7 mouse cellular contexts compared by ENCODE assay signal in genomic region chr5:35670412-35670801, GRCm38 (mm10). TPM values are rescaled to one million over a fixed set of nuclear protein-coding genes. Genes with fewer than 3 reads are reported as not detected.
DNase-seq lines count a peak whose midpoint lies in the region; ATAC-seq and TF ChIP-seq lines count a peak whose summit lies in the region.

No protein-coding gene starts in this region.

- H3K9me3 ChIP-seq in liver, embryonic 12.5 days (replicated peaks): no peaks in the 10 kb centered on the region
- no peaks in the 10 kb centered on the region for H3K9me3 ChIP-seq in midbrain, embryonic 14.5 days (ENCODE audit: control insufficient read depth, low read length)

- H3K79me2 ChIP-seq in liver, adult 2 months (ENCODE audit: control insufficient read depth, insufficient read depth, low read length): no peaks in the 10 kb centered on the region

- no peak overlapping the region for H3K4me3 ChIP-seq in liver, adult 2 months (ENCODE audit: insufficient read depth, low read depth, low read length)
- no peak overlapping the region for H3K4me3 ChIP-seq in liver, embryonic 12.5 days
- no peak overlapping the region for H3K4me3 ChIP-seq in midbrain, embryonic 14.5 days (replicated peaks; ENCODE audit: low read depth, low read length)
- no peak overlapping the region for H3K4me3 ChIP-seq in thymus, adult 2 months (ENCODE audit: control insufficient read depth, insufficient read depth, low read length)

- H3K27ac ChIP-seq in liver, adult 2 months (replicated peaks; ENCODE audit: insufficient read depth, low read depth, low read length): no peak overlapping the region
- H3K27ac ChIP-seq in liver, embryonic 12.5 days: no peak overlapping the region
- no peak overlapping the region for H3K27ac ChIP-seq in midbrain, embryonic 14.5 days (replicated peaks; ENCODE audit: low read depth, low read length)
- H3K27ac ChIP-seq in thymus, adult 2 months (ENCODE audit: control insufficient read depth, insufficient read depth, low read length): no peak overlapping the region

- TF ChIP-seq POLR2A in liver, adult 2 months (IDR thresholded peaks at IDR 0.05; ENCODE audit: extremely low read depth, insufficient read depth, low read length): no peak
- no peak for TF ChIP-seq POLR2A in thymus, adult 2 months (IDR thresholded peaks at IDR 0.05; ENCODE audit: control insufficient read depth, extremely low read depth, insufficient read depth, low read length, poor library complexity)

- peaks cover 23% of the 10 kb centered on the region for H3K4me1 ChIP-seq in liver, adult 2 months (ENCODE audit: control insufficient read depth, insufficient read depth, low read length)
- peaks cover 30% of the 10 kb centered on the region for H3K4me1 ChIP-seq in liver, embryonic 12.5 days
- no peaks in the 10 kb centered on the region for H3K4me1 ChIP-seq in midbrain, embryonic 14.5 days (ENCODE audit: control insufficient read depth, insufficient read depth, low read length)
- H3K4me1 ChIP-seq in thymus, adult 2 months (replicated peaks; ENCODE audit: control insufficient read depth, insufficient read depth, low read length): peaks cover 8% of the 10 kb centered on the region; the same call in 1 of the 2 replicates

- no peak for ATAC-seq in liver, embryonic 12.5 days
- peak; percentile 79 for ATAC-seq in granulocyte monocyte progenitor cell, adult 5-6 weeks (replicated peaks; ENCODE audit: poor library complexity, severe bottlenecking)
- ATAC-seq in midbrain, embryonic 14.5 days (ENCODE audit: low FRiP score, low TSS enrichment): no peak

- no peaks in the 10 kb centered on the region for H3K27me3 ChIP-seq in liver, adult 2 months (ENCODE audit: control insufficient read depth, insufficient read depth, low read length)
- no peaks in the 10 kb centered on the region for H3K27me3 ChIP-seq in liver, embryonic 12.5 days (replicated peaks)
- no peaks in the 10 kb centered on the region for H3K27me3 ChIP-seq in midbrain, embryonic 14.5 days (ENCODE audit: control insufficient read depth, insufficient read depth, low read length)
- H3K27me3 ChIP-seq in thymus, adult 2 months (ENCODE audit: control insufficient read depth, insufficient read depth, low read length): no peaks in the 10 kb centered on the region

- no peak for TF ChIP-seq CTCF in liver, adult 2 months (IDR thresholded peaks at IDR 0.05; ENCODE audit: low read depth, low read length)
- no peak for TF ChIP-seq CTCF in thymus, adult 2 months (IDR thresholded peaks at IDR 0.05; ENCODE audit: borderline replicate concordance, control insufficient read depth, extremely low read depth, insufficient read depth, low read length, poor library complexity)

- WGBS in liver, adult 2 months: 53% methylated on average over 6 of the region's 6 CpGs
- WGBS in liver, embryonic 12.5 days (ENCODE audit: insufficient replicate concordance): 17% methylated on average over 6 of the region's 6 CpGs
- 65% methylated on average over 6 of the region's 6 CpGs for WGBS in midbrain, embryonic 14.5 days
- WGBS in thymus, adult 2 months: 23% methylated on average over 6 of the region's 6 CpGs

- peak; percentile 16 for DNase-seq in liver, adult 2 months (ENCODE audit: extremely low read depth, low read depth, low spot score)
- DNase-seq in kidney, postnatal 14 days: peak; percentile 45
- peak; percentile 9 for DNase-seq in midbrain, embryonic 14.5 days
- no peak for DNase-seq in cerebellum, adult 9-11 months
- DNase-seq in thymus, adult 2 months: no peak

- no peak overlapping the region for H3K4me2 ChIP-seq in liver, embryonic 12.5 days
- H3K4me2 ChIP-seq in midbrain, embryonic 14.5 days (ENCODE audit: low read length): no peak overlapping the region

- H3K9ac ChIP-seq in liver, adult 2 months (ENCODE audit: low read depth, low read length): no peak overlapping the region
- H3K9ac ChIP-seq in liver, embryonic 12.5 days: no peak overlapping the region
- H3K9ac ChIP-seq in midbrain, embryonic 14.5 days (replicated peaks; ENCODE audit: low read length): no peak overlapping the region

- H3K36me3 ChIP-seq in liver, adult 2 months (ENCODE audit: control insufficient read depth, insufficient read depth, low read length): no peaks in the 10 kb centered on the region
- H3K36me3 ChIP-seq in liver, embryonic 12.5 days: no peaks in the 10 kb centered on the region
- H3K36me3 ChIP-seq in midbrain, embryonic 14.5 days (ENCODE audit: control insufficient read depth, insufficient read depth, low read length): no peaks in the 10 kb centered on the region
- H3K36me3 ChIP-seq in thymus, adult 2 months (ENCODE audit: control insufficient read depth, insufficient read depth, low read length): no peaks in the 10 kb centered on the region

RNA-seq across cellular contexts. Expression of gene Htra3, which starts 9.2 kb away (rescaled TPM):
- 0.83 and 1.2 TPM in 2 replicates for total RNA-seq in liver, adult 2 months (2014; rRNA removed)
- 0.97 and 1.3 TPM in 2 replicates for polyA plus RNA-seq in liver, adult 2 months (2012; rRNA removed)
- polyA plus RNA-seq in liver, embryonic 12.5 days (2016; fragmentation: Nextera tagmentation; extraction: Ambion mirVana): 1.2 and 1.4 TPM in 2 replicates
- total RNA-seq in granulocyte monocyte progenitor cell, adult 5-6 weeks (2014; fragmentation: Nextera tagmentation): not detected in 2 replicates
- total RNA-seq in granulocyte monocyte progenitor cell, adult 5-6 weeks (2017): not detected in 2 replicates
- polyA plus RNA-seq in midbrain, embryonic 14.5 days (2014; fragmentation: Nextera tagmentation; extraction: Ambion mirVana): 11.2 and 11.4 TPM in 2 replicates
- polyA plus RNA-seq in thymus, adult 2 months (2012; rRNA removed): 24.1 and 37.3 TPM in 2 replicates

Comparison
In these comparisons a context has a peak if more than half of its experiments do, and no peak if none do; other contexts are left out.
1. DNase-seq: peak in liver, adult 2 months (single experiment), kidney, postnatal 14 days (single experiment) and midbrain, embryonic 14.5 days (single experiment); none in cerebellum, adult 9-11 months (single experiment) and thymus, adult 2 months (single experiment).